27 mouse cellular contexts compared by ENCODE assay signal in genomic region chr9:112510716-112511115, GRCm38 (mm10).
"Had no signal": no experiment of that assay in that cellular context is flagged by ENCODE, and none has a peak within 500 bp of the region (broad histone marks: within the 10 kb centered on the region; RNA-seq: fewer than 3 reads in every experiment).

No protein-coding gene starts in this region.

- H3K27me3 ChIP-seq: embryonic facial prominence, embryonic 12.5 days; embryonic facial prominence, embryonic 13.5 days; embryonic facial prominence, embryonic 15.5 days; forebrain, embryonic 12.5 days; forebrain, embryonic 13.5 days; forebrain, embryonic 15.5 days had no signal

- ATAC-seq: forebrain, embryonic 13.5 days; forebrain, embryonic 14.5 days; forebrain, embryonic 15.5 days; forebrain, embryonic 16.5 days; forebrain, postnatal 0 days had no signal

- H3K4me1 ChIP-seq: embryonic facial prominence, embryonic 10.5 days; embryonic facial prominence, embryonic 12.5 days; embryonic facial prominence, embryonic 13.5 days; embryonic facial prominence, embryonic 15.5 days; forebrain, embryonic 10.5 days; forebrain, embryonic 12.5 days; forebrain, embryonic 13.5 days; forebrain, embryonic 15.5 days had no signal

- H3K9me3 ChIP-seq: embryonic facial prominence, embryonic 10.5 days; embryonic facial prominence, embryonic 12.5 days; embryonic facial prominence, embryonic 13.5 days; embryonic facial prominence, embryonic 15.5 days; forebrain, embryonic 10.5 days; forebrain, embryonic 12.5 days; forebrain, embryonic 13.5 days; forebrain, embryonic 15.5 days had no signal

- H3K4me2 ChIP-seq: embryonic facial prominence, embryonic 12.5 days; embryonic facial prominence, embryonic 13.5 days; embryonic facial prominence, embryonic 15.5 days; forebrain, embryonic 12.5 days; forebrain, embryonic 13.5 days; forebrain, embryonic 15.5 days had no signal

- H3K27ac ChIP-seq: embryonic facial prominence, embryonic 10.5 days; embryonic facial prominence, embryonic 12.5 days; embryonic facial prominence, embryonic 13.5 days; embryonic facial prominence, embryonic 15.5 days; forebrain, embryonic 10.5 days; forebrain, embryonic 12.5 days; forebrain, embryonic 13.5 days; forebrain, embryonic 15.5 days; gastrocnemius, adult 2 months; heart, adult 2 months had no signal

- H3K9ac ChIP-seq: embryonic facial prominence, embryonic 12.5 days; embryonic facial prominence, embryonic 13.5 days; embryonic facial prominence, embryonic 15.5 days; forebrain, embryonic 12.5 days; forebrain, embryonic 13.5 days; forebrain, embryonic 15.5 days; forebrain, postnatal 0 days had no signal

- DNase-seq: cerebellum, adult 9-10 months; cerebellum, adult 9-11 months; cerebellum, postnatal 10 days; cerebellum, postnatal 14 days; cerebellum, postnatal 25 days; cerebellum, postnatal 36 days; embryo, embryonic 11 days; forebrain, postnatal 0 days; gastrocnemius, adult 2 months; gastrocnemius, postnatal 10 days; gastrocnemius, postnatal 14 days; gastrocnemius, postnatal 25 days; gastrocnemius, postnatal 36 days; heart, adult 11 months; heart, adult 18-20 months; heart, adult 2 months had no signal

- H3K4me3 ChIP-seq: embryonic facial prominence, embryonic 10.5 days; embryonic facial prominence, embryonic 12.5 days; embryonic facial prominence, embryonic 13.5 days; embryonic facial prominence, embryonic 15.5 days; erythroblast, embryonic 14.5 days; forebrain, embryonic 10.5 days; forebrain, embryonic 12.5 days; forebrain, embryonic 13.5 days; forebrain, embryonic 15.5 days; gastrocnemius, adult 2 months; heart, adult 2 months had no signal

- H3K36me3 ChIP-seq: embryonic facial prominence, embryonic 10.5 days; embryonic facial prominence, embryonic 12.5 days; embryonic facial prominence, embryonic 13.5 days; embryonic facial prominence, embryonic 15.5 days; forebrain, embryonic 10.5 days; forebrain, embryonic 12.5 days; forebrain, embryonic 15.5 days had no signal
